23 mouse cellular contexts compared by ENCODE assay signal in the genomic region with DNA sequence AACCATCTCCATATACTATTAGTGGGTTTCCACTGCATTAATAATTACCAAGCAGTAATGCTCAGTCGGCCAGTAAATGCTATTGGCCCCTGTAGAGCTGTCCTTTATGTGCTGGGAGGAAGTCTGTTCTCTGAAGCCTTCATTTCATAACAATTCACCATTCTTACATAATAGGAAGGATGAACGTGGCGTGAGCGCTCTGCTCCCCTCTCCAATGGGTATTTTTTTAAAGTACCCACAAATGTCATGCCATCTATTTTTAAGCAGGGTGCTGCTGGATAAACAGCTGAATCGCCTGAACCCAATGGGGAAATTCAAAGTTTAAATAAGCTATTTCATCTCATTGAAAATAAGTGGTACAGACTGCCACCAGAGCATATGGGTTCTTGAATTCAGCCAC.
A peak's percentile ranks its signal among the peaks of the same experiment; 100 is the strongest.
DNase-seq lines count a peak whose midpoint lies in the region; ATAC-seq lines count a peak whose summit lies in the region.
"Had no signal": no experiment of that assay in that cellular context is flagged by ENCODE, and none has a peak within 500 bp of the region (broad histone marks: within the 10 kb centered on the region; RNA-seq: fewer than 3 reads in every experiment).

No protein-coding gene starts in this region.

- H3K27ac ChIP-seq in neural tube, embryonic 14.5 days (ENCODE audit: low read depth, low read length): no peak overlapping the region
- H3K27ac ChIP-seq: embryonic facial prominence, embryonic 15.5 days; hindbrain, embryonic 12.5 days; liver, embryonic 14.5 days; lung, embryonic 15.5 days; midbrain, embryonic 12.5 days; neural tube, embryonic 15.5 days; stomach, postnatal 0 days had no signal

- DNase-seq in frontal cortex, postnatal 25 days (ENCODE audit: low spot score in 2 of 2): no peak
- DNase-seq in neural tube, embryonic 10.5 days (ENCODE audit: extremely low spot score, low spot score): no peak
- DNase-seq in telencephalon, adult 2 months (ENCODE audit: low read depth, low spot score): peak; percentile 78
- DNase-seq in kidney, adult 18-20 months: no peak
- no peak for DNase-seq in gastrocnemius, adult 18-20 months (ENCODE audit: low spot score)
- DNase-seq: gastrocnemius, postnatal 25 days; heart, postnatal 10 days; kidney, adult 8-10 months; kidney, postnatal 14 days; lung, postnatal 4 days; right cerebral cortex, postnatal 4 days; thymus, postnatal 14 days had no signal

- WGBS in neural tube, embryonic 14.5 days: 55% methylated on average over 5 of the region's 5 CpGs

- H3K4me1 ChIP-seq in neural tube, embryonic 14.5 days (ENCODE audit: control insufficient read depth, insufficient read depth, low read length): no peaks in the 10 kb centered on the region
- H3K4me1 ChIP-seq: embryonic facial prominence, embryonic 15.5 days; hindbrain, embryonic 12.5 days; lung, embryonic 15.5 days; midbrain, embryonic 12.5 days had no signal

- H3K27me3 ChIP-seq in neural tube, embryonic 14.5 days (ENCODE audit: control insufficient read depth, insufficient read depth, low read length): no peaks in the 10 kb centered on the region
- H3K27me3 ChIP-seq: embryonic facial prominence, embryonic 15.5 days; hindbrain, embryonic 12.5 days; lung, embryonic 15.5 days; midbrain, embryonic 12.5 days; neural tube, embryonic 15.5 days had no signal

- no peak overlapping the region for H3K4me2 ChIP-seq in neural tube, embryonic 14.5 days (ENCODE audit: low read depth, low read length)
- H3K4me2 ChIP-seq: embryonic facial prominence, embryonic 15.5 days; heart, embryonic 11.5 days; hindbrain, embryonic 12.5 days; lung, embryonic 15.5 days; midbrain, embryonic 12.5 days; neural tube, embryonic 15.5 days had no signal

- no peaks in the 10 kb centered on the region for H3K36me3 ChIP-seq in neural tube, embryonic 14.5 days (ENCODE audit: control insufficient read depth, insufficient read depth, low read length)
- H3K36me3 ChIP-seq: embryonic facial prominence, embryonic 15.5 days; hindbrain, embryonic 12.5 days; lung, embryonic 15.5 days; midbrain, embryonic 12.5 days; neural tube, embryonic 15.5 days had no signal

- no peak overlapping the region for H3K9ac ChIP-seq in neural tube, embryonic 14.5 days (replicated peaks; ENCODE audit: low read depth, low read length)
- H3K9ac ChIP-seq: embryonic facial prominence, embryonic 15.5 days; hindbrain, embryonic 12.5 days; liver, embryonic 14.5 days; lung, embryonic 15.5 days; midbrain, embryonic 12.5 days; neural tube, embryonic 15.5 days had no signal

- no peak overlapping the region for H3K4me3 ChIP-seq in neural tube, embryonic 14.5 days (ENCODE audit: low read depth, low read length)
- H3K4me3 ChIP-seq: embryonic facial prominence, embryonic 15.5 days; hindbrain, embryonic 12.5 days; lung, embryonic 15.5 days; midbrain, embryonic 12.5 days; neural tube, embryonic 15.5 days had no signal

- H3K9me3 ChIP-seq in neural tube, embryonic 14.5 days (ENCODE audit: control insufficient read depth, low read length): no peaks in the 10 kb centered on the region
- H3K9me3 ChIP-seq: embryonic facial prominence, embryonic 15.5 days; hindbrain, embryonic 12.5 days; lung, embryonic 15.5 days; midbrain, embryonic 12.5 days; neural tube, embryonic 15.5 days had no signal

- ATAC-seq in frontal cortex, adult (ENCODE audit: low TSS enrichment): peak; percentile 62
- peak; percentile 38; the same call in 1 of the 2 replicates for ATAC-seq in neural tube, embryonic 14.5 days (ENCODE audit: low read depth)
- peak; percentile 97 for ATAC-seq in common myeloid progenitor, adult 5-6 weeks (replicated peaks; ENCODE audit: low read depth, poor library complexity, severe bottlenecking)

Comparison
In these comparisons a context has a peak if more than half of its experiments do, and no peak if none do; other contexts are left out.
1. ATAC-seq: peak in every context shown above with its lines; median percentile 97 in common myeloid progenitor, adult 5-6 weeks; 62 in frontal cortex, adult; 38 in neural tube, embryonic 14.5 days.